Mouse (Mus musculus) MEL (cell line): ENCODE measurements around the gene Slc25a43. TPM values are rescaled to one million over a fixed set of nuclear protein-coding genes. Genes with fewer than 3 reads are reported as not detected.

Experiments used
- DNase-seq: peaks from one replicate; pipeline ENCODE4 v3.0.0; 2011; ENCODE audit warnings: low read depth, low spot score
- H3K27ac ChIP-seq: 2 replicates; pipeline ENCODE4 v1.5.1; 2012; ENCODE audit warnings: low read depth, mild to moderate bottlenecking, control low read depth, low read length, moderate library complexity; ENCODE audit not compliant: control insufficient read depth
- H3K27me3 ChIP-seq, 2 experiments: fragments of 150-350 bp in 1 of 2; sonication (generic) in 1 of 2; 2 replicates each; pipeline ENCODE4 v1.6.1; 2012; ENCODE audit warnings: low read length in 2 of 2, mild to moderate bottlenecking in 2 of 2, improper control_type of control experiment in 1 of 2, moderate library complexity in 1 of 2; ENCODE audit not compliant: insufficient read depth in 2 of 2, control insufficient read depth in 1 of 2
- H3K36me3 ChIP-seq, 2 experiments: 2 replicates each; pipeline ENCODE4 v1.6.1; 2012 to 2014; ENCODE audit warnings: low read length in 2 of 2, improper control_type of control experiment in 1 of 2, inconsistent platforms in 1 of 2, mild to moderate bottlenecking in 1 of 2; ENCODE audit not compliant: insufficient read depth in 2 of 2, control insufficient read depth in 1 of 2
- H3K4me1 ChIP-seq, 2 experiments: fragments of 150-350 bp in 1 of 2; sonication (generic) in 1 of 2; 2 replicates each; pipeline ENCODE4 v1.6.1; 2012; ENCODE audit warnings: low read length in 2 of 2, improper control_type of control experiment in 1 of 2, mild to moderate bottlenecking in 1 of 2; ENCODE audit not compliant: insufficient read depth in 2 of 2, control insufficient read depth in 1 of 2
- H3K4me3 ChIP-seq, 2 experiments: fragments of 150-350 bp in 1 of 2; sonication (generic) in 1 of 2; 2 replicates each; pipeline ENCODE4 v1.5.1; 2012; ENCODE audit warnings: low read depth in 2 of 2, low read length in 2 of 2, mild to moderate bottlenecking in 2 of 2, moderate library complexity in 2 of 2, control low read depth in 1 of 2, improper control_type of control experiment in 1 of 2; ENCODE audit not compliant: control insufficient read depth in 1 of 2, insufficient read depth in 1 of 2
- H3K79me2 ChIP-seq: 2 replicates; pipeline ENCODE4 v1.6.1; 2012; ENCODE audit warnings: mild to moderate bottlenecking, low read length, moderate library complexity; ENCODE audit not compliant: control insufficient read depth, poor library complexity, insufficient read depth
- H3K9ac ChIP-seq: 2 replicates; pipeline ENCODE4 v1.6.1; 2012; ENCODE audit warnings: low read depth, mild to moderate bottlenecking, control low read depth, low read length, moderate library complexity; ENCODE audit not compliant: control insufficient read depth, poor library complexity, severe bottlenecking
- H3K9me3 ChIP-seq: fragments of 150-350 bp; sonication (generic); replicated peaks from 2 replicates; pipeline ENCODE4 v1.6.1; 2012; ENCODE audit warnings: mild to moderate bottlenecking, low read length, improper control_type of control experiment, moderate library complexity; ENCODE audit not compliant: insufficient read depth
- BHLHE40 ChIP-seq: IDR thresholded peaks from 2 replicates; pipeline ENCODE4 v1.6.1; 2012; ENCODE audit warnings: low read depth, mild to moderate bottlenecking, inconsistent platforms, low read length, improper control_type of control experiment, borderline replicate concordance
- CHD1 ChIP-seq: IDR thresholded peaks from 2 replicates; pipeline ENCODE4 v1.6.1; 2012; ENCODE audit warnings: low read depth, mild to moderate bottlenecking, inconsistent platforms, low read length, improper control_type of control experiment
- CHD2 ChIP-seq: IDR thresholded peaks from 2 replicates; pipeline ENCODE4 v1.6.1; 2011; ENCODE audit warnings: low read length, improper control_type of control experiment
- CTCF ChIP-seq, 3 experiments: IDR thresholded peaks in 2 of 3; conservative IDR thresholded peaks in 1 of 3; 2 replicates each; pipeline ENCODE4 v1.5.1; 2011 to 2012; ENCODE audit warnings: low read length in 3 of 3, low read depth in 2 of 3, mild to moderate bottlenecking in 2 of 3, improper control_type of control experiment in 1 of 3, inconsistent platforms in 1 of 3, mixed read lengths in 1 of 3, moderate library complexity in 1 of 3; ENCODE audit not compliant: control insufficient read depth in 1 of 3, insufficient read depth in 1 of 3, poor library complexity in 1 of 3, severe bottlenecking in 1 of 3
- ELF1 ChIP-seq: IDR thresholded peaks from 2 replicates; pipeline ENCODE4 v1.6.1; 2014; ENCODE audit warnings: low read depth, mild to moderate bottlenecking, inconsistent platforms, low read length, improper control_type of control experiment, moderate library complexity
- EP300 ChIP-seq, 2 experiments: IDR thresholded peaks; 2 replicates each; pipeline ENCODE4 v1.6.1; 2011; ENCODE audit warnings: improper control_type of control experiment in 2 of 2, low read length in 2 of 2, low read depth in 1 of 2, mild to moderate bottlenecking in 1 of 2
- ETS1 ChIP-seq: IDR thresholded peaks from 2 replicates; pipeline ENCODE4 v1.6.1; 2012; ENCODE audit warnings: low read depth, mild to moderate bottlenecking, inconsistent platforms, low read length, improper control_type of control experiment, moderate library complexity
- GATA1 ChIP-seq: IDR thresholded peaks from 2 replicates; pipeline ENCODE4 v1.6.1; 2011; ENCODE audit warnings: low read depth, low read length, improper control_type of control experiment
- HCFC1 ChIP-seq: IDR thresholded peaks from 2 replicates; pipeline ENCODE4 v1.6.1; 2012; ENCODE audit warnings: low read depth, mild to moderate bottlenecking, inconsistent platforms, low read length, improper control_type of control experiment, moderate library complexity
- JUND ChIP-seq: IDR thresholded peaks from 2 replicates; pipeline ENCODE4 v1.6.1; 2011; ENCODE audit warnings: low read depth, mild to moderate bottlenecking, improper control_type of control experiment, low read length
- KAT2A ChIP-seq: conservative IDR thresholded peaks from 2 replicates; pipeline ENCODE4 v1.6.1; 2012; ENCODE audit warnings: low read depth, low read length, improper control_type of control experiment, inconsistent platforms
- MAFK ChIP-seq: IDR thresholded peaks from 2 replicates; pipeline ENCODE4 v1.6.1; 2011; ENCODE audit warnings: low read depth, mild to moderate bottlenecking, low read length, improper control_type of control experiment, borderline replicate concordance
- MAX ChIP-seq: IDR thresholded peaks from 2 replicates; pipeline ENCODE4 v1.6.1; 2011; ENCODE audit warnings: low read length, improper control_type of control experiment
- MAZ ChIP-seq: IDR thresholded peaks from 2 replicates; pipeline ENCODE4 v1.6.1; 2012; ENCODE audit warnings: low read depth, mild to moderate bottlenecking, inconsistent platforms, low read length, improper control_type of control experiment
- MEF2A ChIP-seq: IDR thresholded peaks from 2 replicates; pipeline ENCODE4 v1.6.1; 2014; ENCODE audit warnings: low read depth, mild to moderate bottlenecking, inconsistent platforms, low read length, improper control_type of control experiment; ENCODE audit not compliant: poor library complexity, insufficient replicate concordance, severe bottlenecking; ENCODE audit errors: extremely low read depth
- MYB ChIP-seq: IDR thresholded peaks from 2 replicates; pipeline ENCODE4 v1.6.1; 2011; ENCODE audit warnings: mild to moderate bottlenecking, low read depth, low read length, improper control_type of control experiment
- MYC ChIP-seq: IDR thresholded peaks from 2 replicates; pipeline ENCODE4 v1.6.1; 2011; ENCODE audit warnings: low read depth, mild to moderate bottlenecking, low read length, improper control_type of control experiment, moderate library complexity
- POLR2AphosphoS5 ChIP-seq: IDR thresholded peaks from 2 replicates; pipeline ENCODE4 v1.6.1; 2012; ENCODE audit warnings: low read depth, borderline replicate concordance, mild to moderate bottlenecking, inconsistent platforms, low read length, moderate library complexity, mixed read lengths
- RAD21 ChIP-seq: IDR thresholded peaks from 2 replicates; pipeline ENCODE4 v1.6.1; 2011; ENCODE audit warnings: mild to moderate bottlenecking, low read depth, low read length, improper control_type of control experiment
- RCOR1 ChIP-seq: IDR thresholded peaks from 2 replicates; pipeline ENCODE4 v1.6.1; 2012; ENCODE audit warnings: low read depth, mild to moderate bottlenecking, inconsistent platforms, low read length, improper control_type of control experiment
- SIN3A ChIP-seq: IDR thresholded peaks from 2 replicates; pipeline ENCODE4 v1.6.1; 2012; ENCODE audit warnings: low read length, improper control_type of control experiment, inconsistent platforms
- SMC3 ChIP-seq: IDR thresholded peaks from 2 replicates; pipeline ENCODE4 v1.6.1; 2011; ENCODE audit warnings: low read depth, low read length, improper control_type of control experiment
- TAL1 ChIP-seq: IDR thresholded peaks from 2 replicates; pipeline ENCODE4 v1.6.1; 2012; ENCODE audit warnings: mild to moderate bottlenecking, inconsistent platforms, low read length, moderate library complexity, mixed read lengths
- TBP ChIP-seq: IDR thresholded peaks from 2 replicates; pipeline ENCODE4 v1.8.0; 2011; ENCODE audit warnings: low read depth, low read length, improper control_type of control experiment
- TCF12 ChIP-seq: IDR thresholded peaks from 2 replicates; pipeline ENCODE4 v1.6.1; 2014; ENCODE audit warnings: low read depth, mild to moderate bottlenecking, inconsistent platforms, low read length, improper control_type of control experiment, moderate library complexity
- USF1 ChIP-seq: IDR thresholded peaks from 2 replicates; pipeline ENCODE4 v1.6.1; 2014; ENCODE audit warnings: low read depth, mild to moderate bottlenecking, inconsistent platforms, low read length, improper control_type of control experiment, moderate library complexity
- USF2 ChIP-seq, 2 experiments: IDR thresholded peaks; 2 replicates each; pipeline ENCODE4 v1.6.1; 2011 to 2012; ENCODE audit warnings: improper control_type of control experiment in 2 of 2, low read length in 2 of 2, borderline replicate concordance in 1 of 2, inconsistent platforms in 1 of 2, low read depth in 1 of 2, mild to moderate bottlenecking in 1 of 2; ENCODE audit not compliant: insufficient read depth in 1 of 2
- ZC3H11A ChIP-seq: IDR thresholded peaks from 2 replicates; pipeline ENCODE4 v1.6.1; 2012; ENCODE audit warnings: low read depth, mild to moderate bottlenecking, inconsistent platforms, low read length, improper control_type of control experiment
- ZKSCAN1 ChIP-seq: IDR thresholded peaks from 2 replicates; pipeline ENCODE4 v1.6.1; 2012; ENCODE audit warnings: low read depth, mild to moderate bottlenecking, inconsistent platforms, low read length, improper control_type of control experiment, moderate library complexity
- ZNF384 ChIP-seq: IDR thresholded peaks from 2 replicates; pipeline ENCODE4 v1.6.1; 2012; ENCODE audit warnings: low read depth, mild to moderate bottlenecking, inconsistent platforms, low read length, improper control_type of control experiment
- polyA plus RNA-seq, 2 experiments: library from polyadenylated mRNA; stranded (reverse) in 1 of 2; unstranded in 1 of 2; fragments of >175 nt in 1 of 2; fragments of >200 nt in 1 of 2; gene quantifications; 2 replicates each; pipeline versions ENCODE4 v1.2.1 to v1.2.4; 2012; ENCODE audit warnings: low replicate concordance in 2 of 2, low read depth in 1 of 2; ENCODE audit not compliant: insufficient read length in 2 of 2, insufficient read depth in 1 of 2, missing spikeins in 1 of 2
- total RNA-seq: library from RNA; depleted of rRNA; stranded (reverse); fragments of 300-350 nt; gene quantifications from 2 replicates; pipeline ENCODE4 v1.2.3, GENCODE M21; 2012

Gene Slc25a43
- total and polyA plus RNA-seq, 3 experiments, result 1.4 to 8.3 TPM; not detected in 1

GRCm38 (mm10) chrX:36760946-36761635, 17.6 kb downstream of the Slc25a43 start:
- H3K9ac ChIP-seq, result peak overlapping the region; percentile 26
- no peak for TF ChIP-seq ZKSCAN1
- 0 out of 2 replicates have a peak, but pooled peaks have one; percentile 16 for TF ChIP-seq RCOR1
- TF ChIP-seq MAZ, result no peak
- peak; percentile 59 for TF ChIP-seq MYB
- TF ChIP-seq ELF1, result 0 out of 2 replicates have a peak, but pooled peaks have one; percentile 12
- no peak for TF ChIP-seq POLR2AphosphoS5
- TF ChIP-seq USF2 (IDR thresholded peaks at IDR 0.05; ENCODE audit: borderline replicate concordance in 1 of 2, insufficient read depth in 1 of 2, low read depth in 1 of 2, low read length in 2 of 2), result no peak
- TF ChIP-seq BHLHE40, result 0 out of 2 replicates have a peak, but pooled peaks have one; percentile 11
- peak; percentile 59 for TF ChIP-seq SMC3
- 0 out of 2 replicates have a peak, but pooled peaks have one; percentile 29 for TF ChIP-seq HCFC1
- TF ChIP-seq EP300 (IDR thresholded peaks at IDR 0.05; ENCODE audit: low read depth in 1 of 2, low read length in 2 of 2), result peak; percentile 41 to 58; a peak in 3 of 4 replicates
- 0 out of 2 replicates have a peak, but pooled peaks have one; percentile 32 for TF ChIP-seq TCF12
- peak; percentile 31 to 77 (median 60); a peak in 5 of 6 replicates for TF ChIP-seq CTCF (IDR thresholded peaks at IDR 0.05 in 2 of 3, conservative IDR thresholded peaks at IDR 0.05 in 1 of 3; ENCODE audit: control insufficient read depth in 1 of 3, insufficient read depth in 1 of 3, low read depth in 2 of 3, low read length in 3 of 3, poor library complexity in 1 of 3, severe bottlenecking in 1 of 3)
- TF ChIP-seq TAL1, result no peak
- TF ChIP-seq JUND, result no peak
- TF ChIP-seq ZC3H11A, result peak; percentile 44
- no peak for TF ChIP-seq CHD2
- peak; percentile 51; the same call in 1 of the 2 replicates for TF ChIP-seq MYC
- peak; percentile 53; the same call in 1 of the 2 replicates for TF ChIP-seq TBP
- TF ChIP-seq ETS1, result peak; percentile 37; the same call in 1 of the 2 replicates
- TF ChIP-seq KAT2A, result no peak
- 0 out of 2 replicates have a peak, but pooled peaks have one; percentile 46 for TF ChIP-seq MAFK
- TF ChIP-seq MEF2A, result no peak
- TF ChIP-seq MAX, result no peak
- no peak for TF ChIP-seq CHD1
- peak; percentile 55; the same call in 1 of the 2 replicates for TF ChIP-seq GATA1
- no peak for TF ChIP-seq USF1
- peak; percentile 91 for TF ChIP-seq ZNF384
- TF ChIP-seq SIN3A, result peak; percentile 54; the same call in 1 of the 2 replicates
- TF ChIP-seq RAD21, result peak; percentile 67
- peak; percentile 85 for DNase-seq
- peak overlapping the region; percentile 75 for H3K27ac ChIP-seq
- no peaks in the 10 kb centered on the region for H3K79me2 ChIP-seq
- peak overlapping the region in 1 of 2 experiments; percentile 15; a peak in 1 of 4 replicates for H3K4me3 ChIP-seq
- H3K27me3 ChIP-seq, result no peaks in the 10 kb centered on the region
- no peaks in the 10 kb centered on the region for H3K9me3 ChIP-seq
- H3K36me3 ChIP-seq, result peaks cover 0 to 7% of the 10 kb centered on the region in 2 experiments; a peak in 2 of 4 replicates
- peaks cover 11 to 16% of the 10 kb centered on the region in 2 experiments for H3K4me1 ChIP-seq
